Mouse (Mus musculus): ENCODE data around the gene 1700025G04Rik.

GRCm38 (mm10) chr1:152016663-152017062 is 73.3 kb downstream of the 1700025G04Rik start:
- TF ChIP-seq POLR2A (IDR thresholded peaks at IDR 0.05; ENCODE audit: borderline replicate concordance, extremely low read depth, low read depth, low read length) (no peak), CTCF (IDR thresholded peaks at IDR 0.05; ENCODE audit: insufficient read depth, low read length) (no peak)
